Mouse (Mus musculus) limb, embryonic 13.5 days (tissue): ENCODE results near the gene Gpr39. TPM values are rescaled to one million over a fixed set of nuclear protein-coding genes. Genes with fewer than 3 reads are reported as not detected.

ENCODE experiments used
- ATAC-seq: fragments of 200-750 bp; cut with Nextera tagmentation; 2 replicates; pipeline ENCODE4 v1.8.0; 2017; ENCODE audit warnings: low read depth, moderate number of reproducible peaks, moderate TSS enrichment; ENCODE audit not compliant: low FRiP score
- H3K27ac ChIP-seq: fragments of 300-500 bp; sonication (generic); 2 replicates; pipeline ENCODE4 v1.5.1; 2015; ENCODE audit warnings: inconsistent platforms, mild to moderate bottlenecking, moderate library complexity
- H3K27me3 ChIP-seq: fragments of 300-500 bp; sonication (generic); 2 replicates; pipeline ENCODE4 v1.6.1; 2015; ENCODE audit warnings: mild to moderate bottlenecking, inconsistent platforms
- H3K36me3 ChIP-seq: fragments of 300-500 bp; sonication (generic); 2 replicates; pipeline ENCODE4 v1.6.1; 2015; ENCODE audit warnings: inconsistent platforms, mild to moderate bottlenecking, moderate library complexity
- H3K4me1 ChIP-seq: fragments of 300-500 bp; sonication (generic); 2 replicates; pipeline ENCODE4 v1.6.1; 2015; ENCODE audit warnings: inconsistent platforms
- H3K4me2 ChIP-seq: fragments of 300-500 bp; sonication (generic); replicated peaks from 2 replicates; pipeline ENCODE4 v1.6.1; 2015; ENCODE audit warnings: inconsistent platforms, mild to moderate bottlenecking, moderate library complexity
- H3K4me3 ChIP-seq: fragments of 300-500 bp; sonication (generic); 2 replicates; pipeline ENCODE4 v1.5.1; 2015; ENCODE audit warnings: moderate library complexity, mild to moderate bottlenecking, inconsistent platforms
- H3K9ac ChIP-seq: fragments of 300-500 bp; sonication (generic); 2 replicates; pipeline ENCODE4 v1.6.1; 2015; ENCODE audit warnings: mild to moderate bottlenecking, inconsistent platforms
- H3K9me3 ChIP-seq: fragments of 300-500 bp; sonication (generic); 2 replicates; pipeline ENCODE4 v1.6.1; 2016; ENCODE audit warnings: inconsistent platforms
- WGBS: fragments of 180-500 bp; shearing (Covaris S2); methylation state at CpG from one replicate; pipeline ENCODE4 v1.1.7; 2015; 5-methylcytosine and 5-hydroxymethylcytosine counted together
- polyA plus RNA-seq: library from polyadenylated mRNA; unstranded; fragments of >200 nt; fragmentation: Nextera tagmentation; extraction: Ambion mirVana; gene quantifications from 2 replicates; pipeline ENCODE4 v1.2.1, GENCODE M21; 2015

The Gpr39 gene
- polyA plus RNA-seq, 1 experiment from 2014 or later, result not detected

DNA sequence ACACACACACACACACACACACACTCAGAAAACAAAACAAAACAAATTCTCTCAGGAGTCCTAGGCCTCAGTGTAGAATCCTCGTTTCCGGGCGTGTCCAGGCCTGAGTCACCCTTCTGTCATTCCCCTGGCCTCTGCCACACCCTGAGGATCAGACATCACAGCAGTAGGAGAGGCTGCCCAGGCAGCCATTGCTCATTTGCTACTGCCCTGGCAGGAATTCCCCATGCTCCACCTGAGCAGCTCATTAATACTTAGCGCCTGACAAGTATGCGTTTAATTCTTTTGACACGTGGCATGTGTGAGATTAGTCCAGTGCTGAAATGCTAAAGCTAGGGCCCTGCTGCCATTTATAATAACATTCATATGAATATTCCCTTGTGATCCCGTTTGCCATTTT is 25.0 kb downstream of the Gpr39 start:
- Histone ChIP-seq H3K9me3 (no peaks in the 10 kb centered on the region), H3K4me2 (no peak overlapping the region), H3K9ac (no peak overlapping the region), H3K27me3 (no peaks in the 10 kb centered on the region), H3K4me1 (no peaks in the 10 kb centered on the region), H3K4me3 (no peak overlapping the region), H3K36me3 (no peaks in the 10 kb centered on the region), H3K27ac (no peak overlapping the region)
- no peak for ATAC-seq
- 76% methylated on average over 7 of the region's 7 CpGs for WGBS

DNA sequence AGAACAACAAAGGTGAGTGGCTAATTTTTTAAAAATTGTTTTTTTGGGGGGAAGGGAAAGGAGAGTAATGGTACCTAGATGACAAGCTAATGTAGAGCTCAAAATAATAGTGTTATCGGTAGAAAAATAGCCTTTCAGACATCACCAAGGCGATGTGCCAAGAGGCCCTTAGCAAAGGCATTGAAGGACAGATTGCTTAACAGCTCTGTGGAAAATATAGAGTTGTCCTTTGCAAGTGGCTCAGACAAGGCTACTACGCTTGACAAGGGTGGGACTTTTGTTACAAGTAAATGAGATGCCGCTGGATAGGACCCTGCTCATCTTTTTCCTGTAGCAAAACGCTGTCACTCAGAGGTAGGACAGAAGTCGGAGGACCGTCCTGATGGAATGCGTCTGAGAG is 25.5 kb downstream of the Gpr39 start:
- H3K36me3 ChIP-seq, result no peaks in the 10 kb centered on the region
- H3K27ac ChIP-seq, result no peak overlapping the region
- H3K4me1 ChIP-seq, result no peaks in the 10 kb centered on the region
- no peaks in the 10 kb centered on the region for H3K27me3 ChIP-seq
- H3K9ac ChIP-seq, result no peak overlapping the region
- no peaks in the 10 kb centered on the region for H3K9me3 ChIP-seq
- H3K4me2 ChIP-seq, result no peak overlapping the region
- WGBS, result 87% methylated on average over 8 of the region's 8 CpGs
- H3K4me3 ChIP-seq, result no peak overlapping the region
- no peak for ATAC-seq

DNA sequence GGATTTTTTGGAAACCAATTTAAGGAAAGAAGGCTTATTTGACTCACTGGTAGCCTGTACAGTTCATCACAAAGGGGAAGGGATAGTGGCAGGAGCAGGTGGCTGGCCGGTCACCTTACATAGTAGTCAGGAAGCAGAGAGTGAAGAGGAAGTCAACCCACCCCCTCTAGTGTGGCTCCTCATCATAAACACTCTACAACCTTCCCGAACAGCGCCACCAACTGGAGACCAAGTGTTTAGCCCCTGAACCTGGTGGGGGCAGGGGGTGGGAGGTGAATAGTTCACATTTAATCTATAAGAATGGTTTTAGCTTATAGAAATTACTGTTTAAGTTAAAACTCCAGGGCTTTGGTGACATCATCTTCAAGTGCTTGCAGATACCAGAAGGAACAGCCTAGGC is 28.6 kb downstream of the Gpr39 start:
- no peaks in the 10 kb centered on the region for H3K9me3 ChIP-seq
- H3K4me3 ChIP-seq, result no peak overlapping the region
- H3K9ac ChIP-seq, result no peak overlapping the region
- no peaks in the 10 kb centered on the region for H3K27me3 ChIP-seq
- WGBS, result 74% methylated on average over 3 of the region's 3 CpGs
- no peak for ATAC-seq
- no peaks in the 10 kb centered on the region for H3K36me3 ChIP-seq
- no peak overlapping the region for H3K4me2 ChIP-seq
- H3K27ac ChIP-seq, result no peak overlapping the region
- H3K4me1 ChIP-seq, result no peaks in the 10 kb centered on the region

DNA sequence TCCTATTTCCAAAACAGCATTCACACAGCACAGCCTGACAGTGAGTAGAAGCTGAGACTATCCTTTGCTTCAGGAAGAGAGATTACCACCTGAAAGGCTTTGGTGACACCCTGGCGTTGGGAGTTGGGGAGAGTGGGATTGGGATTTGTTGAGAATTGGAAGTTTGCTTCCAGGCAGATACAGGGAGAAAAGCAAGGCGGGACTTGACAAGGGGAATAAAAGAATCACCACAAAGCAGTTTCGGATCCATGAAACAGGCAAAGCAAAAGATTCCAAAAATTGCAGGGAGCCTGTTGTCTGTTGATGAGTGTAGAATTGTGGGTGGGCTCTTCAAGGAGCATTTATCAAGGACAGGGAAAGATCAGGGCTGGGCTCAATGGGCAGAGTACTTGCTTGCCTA is 38.5 kb downstream of the Gpr39 start:
- no peak overlapping the region for H3K4me2 ChIP-seq
- no peaks in the 10 kb centered on the region for H3K36me3 ChIP-seq
- no peak for ATAC-seq
- H3K27ac ChIP-seq, result no peak overlapping the region
- no peaks in the 10 kb centered on the region for H3K9me3 ChIP-seq
- no peak overlapping the region for H3K9ac ChIP-seq
- no peak overlapping the region for H3K4me3 ChIP-seq
- no peaks in the 10 kb centered on the region for H3K27me3 ChIP-seq
- no peaks in the 10 kb centered on the region for H3K4me1 ChIP-seq
- WGBS, result 81% methylated on average over 3 of the region's 3 CpGs

DNA sequence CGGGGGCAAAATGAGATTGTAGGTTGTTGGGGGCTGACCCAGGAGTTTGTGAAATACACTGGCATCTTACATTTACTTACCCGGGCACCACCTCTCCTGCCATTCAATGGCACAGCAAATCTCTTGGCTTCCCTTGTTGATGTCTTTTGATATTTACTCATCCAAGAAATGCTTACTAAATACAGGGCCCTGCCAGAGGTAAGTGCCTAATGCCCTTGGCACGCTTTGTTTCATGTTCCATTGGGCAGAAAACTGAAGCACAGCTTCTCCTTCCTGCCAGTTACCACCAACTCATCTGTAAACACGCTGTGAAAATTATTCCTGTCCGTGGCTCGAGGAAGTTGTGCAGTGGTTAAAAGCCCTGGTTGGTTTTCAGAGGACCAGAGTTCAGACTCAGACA is 39.4 kb downstream of the Gpr39 start:
- ATAC-seq, result no peak
- Histone ChIP-seq H3K4me1 (no peaks in the 10 kb centered on the region), H3K9me3 (no peaks in the 10 kb centered on the region), H3K4me2 (no peak overlapping the region), H3K27me3 (no peaks in the 10 kb centered on the region), H3K27ac (no peak overlapping the region), H3K4me3 (no peak overlapping the region), H3K9ac (no peak overlapping the region), H3K36me3 (no peaks in the 10 kb centered on the region)
- WGBS, result 81% methylated on average over 6 of the region's 6 CpGs

DNA sequence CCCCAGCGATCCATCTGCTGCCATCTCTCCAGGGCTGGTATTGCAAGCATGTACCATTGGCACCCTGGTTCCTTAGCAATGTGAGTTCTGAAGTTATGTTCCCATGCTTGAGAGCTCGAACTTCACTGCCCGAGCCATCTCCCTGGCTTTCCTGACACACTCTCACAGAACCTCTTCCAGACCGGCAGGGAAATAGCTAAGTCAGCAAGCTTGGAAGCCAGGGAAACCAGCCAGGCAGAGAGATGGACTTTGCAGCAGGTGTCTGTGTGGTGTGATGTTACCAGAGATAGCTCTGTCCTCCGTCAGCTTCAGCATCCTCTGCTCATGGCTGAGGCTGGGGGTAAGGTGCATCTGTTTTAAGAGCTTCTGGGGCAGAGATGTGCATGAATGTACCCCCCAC is 41.1 kb downstream of the Gpr39 start:
- Histone ChIP-seq H3K4me1 (no peaks in the 10 kb centered on the region), H3K4me2 (no peak overlapping the region), H3K36me3 (no peaks in the 10 kb centered on the region), H3K9ac (no peak overlapping the region), H3K4me3 (no peak overlapping the region), H3K9me3 (no peaks in the 10 kb centered on the region), H3K27ac (no peak overlapping the region), H3K27me3 (no peaks in the 10 kb centered on the region)
- ATAC-seq, result no peak
- WGBS, result 88% methylated on average over 5 of the region's 5 CpGs

DNA sequence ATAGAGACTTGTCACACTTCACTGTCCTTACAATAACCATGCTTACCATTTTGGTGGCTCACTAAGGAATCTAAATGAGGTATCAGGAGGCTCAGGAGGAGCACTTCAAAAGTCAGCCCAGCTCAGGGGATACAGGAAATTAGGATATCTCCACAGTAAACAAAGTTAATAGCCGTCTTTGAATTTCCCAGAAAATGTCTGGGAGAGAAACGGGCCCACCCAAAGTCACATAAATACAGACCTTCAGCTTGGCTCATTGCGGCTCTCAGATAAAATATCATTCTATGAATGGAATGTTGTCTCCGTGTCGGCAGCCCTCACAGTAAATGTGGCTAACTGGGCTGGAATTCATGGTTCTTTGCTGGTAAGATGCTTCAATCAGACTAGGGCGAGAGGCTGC is 42.3 kb downstream of the Gpr39 start:
- WGBS, result 62% methylated on average over 6 of the region's 6 CpGs
- Histone ChIP-seq H3K27me3 (no peaks in the 10 kb centered on the region), H3K4me1 (no peaks in the 10 kb centered on the region), H3K36me3 (no peaks in the 10 kb centered on the region), H3K4me2 (no peak overlapping the region), H3K9me3 (no peaks in the 10 kb centered on the region), H3K9ac (no peak overlapping the region), H3K4me3 (no peak overlapping the region), H3K27ac (no peak overlapping the region)
- no peak for ATAC-seq

DNA sequence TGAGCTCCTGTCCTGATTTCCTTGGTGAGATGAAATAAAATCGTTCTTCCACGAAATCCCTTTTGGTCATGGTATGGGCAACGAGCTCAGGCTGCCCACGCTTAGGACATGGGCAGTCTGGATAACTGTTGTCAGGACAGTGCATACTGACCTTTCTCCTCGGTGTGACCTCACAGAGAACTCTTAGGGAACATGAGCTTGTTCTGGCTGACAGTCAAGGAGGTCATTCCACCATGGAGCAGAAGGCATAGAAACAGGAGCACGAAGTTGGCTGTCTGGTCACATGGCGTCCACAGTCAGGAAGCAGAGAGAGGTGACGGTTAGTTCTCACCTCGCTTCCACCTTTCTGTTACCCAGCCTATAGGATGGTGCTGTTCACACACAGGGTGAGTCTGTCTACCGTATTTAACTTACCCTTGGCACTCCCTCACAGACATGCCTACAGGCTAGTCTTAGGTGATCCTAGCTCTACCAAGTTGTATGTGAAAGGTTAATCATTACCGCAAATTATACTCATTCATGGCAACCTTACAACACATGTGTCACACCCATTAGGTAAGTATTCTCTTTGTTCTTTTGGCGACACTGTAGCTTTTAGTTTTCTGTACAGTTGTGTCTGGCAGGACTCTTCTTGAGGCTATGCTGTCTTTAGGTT is 44.4 kb downstream of the Gpr39 start:
- Histone ChIP-seq H3K4me3 (no peak overlapping the region), H3K4me2 (no peak overlapping the region), H3K36me3 (no peaks in the 10 kb centered on the region), H3K27me3 (no peaks in the 10 kb centered on the region), H3K4me1 (no peaks in the 10 kb centered on the region), H3K9me3 (no peaks in the 10 kb centered on the region), H3K27ac (no peak overlapping the region), H3K9ac (no peak overlapping the region)
- WGBS, result 93% methylated on average over 12 of the region's 12 CpGs
- no peak for ATAC-seq

DNA sequence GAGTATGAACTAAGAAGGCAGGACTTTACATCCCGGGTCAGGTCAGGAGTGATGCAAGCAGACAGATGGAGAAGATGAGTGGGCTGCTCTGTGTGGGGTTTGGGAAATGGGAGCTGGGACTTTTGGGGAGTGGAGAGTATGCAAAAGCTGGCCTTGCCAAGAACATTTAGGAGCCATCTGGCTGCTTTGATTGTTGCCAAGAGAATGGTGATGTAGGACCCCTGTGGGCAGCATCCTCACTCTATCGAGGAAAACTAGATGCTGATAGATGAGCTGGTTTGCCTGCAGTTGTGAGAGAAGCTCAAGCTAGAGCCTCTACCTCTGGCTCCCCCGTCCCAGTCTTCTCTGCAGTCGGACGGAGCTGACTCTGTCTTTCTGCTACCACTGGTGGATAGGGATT is 47.5 kb downstream of the Gpr39 start:
- no peak overlapping the region for H3K27ac ChIP-seq
- H3K27me3 ChIP-seq, result no peaks in the 10 kb centered on the region
- H3K36me3 ChIP-seq, result no peaks in the 10 kb centered on the region
- ATAC-seq, result no peak
- no peaks in the 10 kb centered on the region for H3K9me3 ChIP-seq
- H3K4me2 ChIP-seq, result no peak overlapping the region
- H3K4me1 ChIP-seq, result no peaks in the 10 kb centered on the region
- 86% methylated on average over 5 of the region's 5 CpGs for WGBS
- H3K4me3 ChIP-seq, result no peak overlapping the region
- no peak overlapping the region for H3K9ac ChIP-seq

DNA sequence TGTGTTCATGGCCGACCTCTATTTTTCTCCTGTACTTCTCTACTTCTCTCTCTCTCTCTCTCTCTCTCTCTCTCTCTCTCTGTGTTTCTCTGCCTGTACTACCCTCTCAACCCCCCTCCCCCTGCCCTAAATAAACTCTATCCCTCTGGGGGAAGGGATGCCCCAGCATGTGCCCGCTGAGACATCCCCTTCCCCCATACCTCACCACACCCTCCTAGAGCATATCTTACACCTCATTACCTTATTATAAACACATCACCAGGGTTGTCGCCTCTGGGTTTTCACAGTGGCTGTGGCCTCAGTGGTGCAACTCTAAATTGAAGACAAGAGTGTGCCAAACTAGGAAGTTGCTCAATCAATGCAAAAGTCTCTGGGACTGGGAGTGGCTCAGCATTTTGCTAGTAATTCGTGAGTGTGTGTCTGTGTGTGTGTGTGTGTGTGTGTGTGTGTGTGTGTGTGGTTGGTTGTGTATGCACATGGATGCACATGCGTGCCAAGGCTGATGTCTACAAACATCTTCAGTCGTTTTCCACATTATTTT is 52.3 kb downstream of the Gpr39 start:
- WGBS, result 71% methylated on average over 6 of the region's 6 CpGs
- no peaks in the 10 kb centered on the region for H3K36me3 ChIP-seq
- no peaks in the 10 kb centered on the region for H3K27me3 ChIP-seq
- no peak overlapping the region for H3K9ac ChIP-seq
- no peaks in the 10 kb centered on the region for H3K9me3 ChIP-seq
- no peak overlapping the region for H3K4me3 ChIP-seq
- H3K4me1 ChIP-seq, result 0 out of 2 replicates have a peak, but pooled peaks cover 11% of the 10 kb centered on the region
- H3K4me2 ChIP-seq, result no peak overlapping the region
- no peak overlapping the region for H3K27ac ChIP-seq
- ATAC-seq, result no peak

DNA sequence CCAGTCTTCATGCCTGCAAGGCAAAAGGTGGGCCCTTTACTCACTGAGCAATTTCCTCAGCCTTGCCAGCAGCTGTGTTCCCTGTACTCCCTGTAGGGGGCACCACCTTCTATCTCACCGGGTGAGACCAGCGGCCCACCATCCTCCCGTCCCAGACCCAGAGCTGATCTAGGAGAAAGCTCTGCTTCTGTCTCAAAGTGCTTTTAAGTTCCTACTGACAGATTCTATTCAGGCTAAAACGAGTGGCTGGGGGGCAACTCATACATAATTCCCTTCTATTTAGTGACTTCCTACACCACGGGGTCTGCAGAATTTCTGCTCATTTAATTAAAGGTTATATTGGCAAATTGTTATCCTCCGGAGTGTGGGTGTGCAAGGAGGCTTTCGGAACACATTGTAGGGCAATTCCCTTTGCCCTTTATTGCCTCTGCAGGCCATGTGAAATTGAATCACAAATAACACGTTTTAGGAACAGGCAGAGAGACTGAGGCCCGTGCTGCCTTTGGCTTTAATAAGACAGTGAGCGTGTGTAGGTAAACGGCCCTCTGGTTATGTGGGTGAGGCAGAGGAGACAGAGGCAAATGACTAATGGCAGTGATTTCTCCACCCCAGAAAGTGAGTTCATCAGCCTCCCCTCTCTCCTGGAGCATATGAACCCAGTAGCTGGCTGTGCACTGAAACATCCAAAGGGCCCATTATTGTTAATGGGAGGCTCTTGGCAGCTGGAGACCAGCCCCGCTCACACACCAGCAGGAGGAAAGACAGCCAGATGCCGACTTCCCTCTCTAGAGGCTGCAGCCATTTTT is 53.1 kb downstream of the Gpr39 start:
- H3K9me3 ChIP-seq, result no peaks in the 10 kb centered on the region
- no peak overlapping the region for H3K4me2 ChIP-seq
- 34% methylated on average over 13 of the region's 13 CpGs for WGBS
- H3K27ac ChIP-seq, result no peak overlapping the region
- no peak overlapping the region for H3K4me3 ChIP-seq
- no peaks in the 10 kb centered on the region for H3K36me3 ChIP-seq
- 0 out of 2 replicates have a peak, but pooled peaks have one; percentile 5 for ATAC-seq
- 0 out of 2 replicates have a peak, but pooled peaks cover 13% of the 10 kb centered on the region for H3K4me1 ChIP-seq
- no peak overlapping the region for H3K9ac ChIP-seq
- no peaks in the 10 kb centered on the region for H3K27me3 ChIP-seq

DNA sequence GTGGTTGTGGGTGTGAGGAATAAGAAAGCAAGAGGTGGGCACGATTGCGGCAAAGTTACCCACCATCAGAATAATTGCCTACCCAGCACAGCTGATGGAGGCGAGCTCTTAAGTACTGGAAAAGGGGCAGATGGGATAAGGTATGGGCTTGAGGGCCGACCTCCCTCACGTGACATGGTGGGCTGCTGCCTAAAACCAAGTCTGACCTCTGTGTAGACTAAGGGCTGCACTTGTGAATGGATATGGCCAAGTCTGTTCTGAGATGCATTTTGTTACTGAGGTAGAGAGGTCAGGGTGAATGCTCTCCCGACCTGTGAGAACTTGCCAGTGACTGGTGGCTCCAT is 53.7 kb downstream of the Gpr39 start:
- no peak overlapping the region for H3K4me2 ChIP-seq
- no peak overlapping the region for H3K27ac ChIP-seq
- no peaks in the 10 kb centered on the region for H3K27me3 ChIP-seq
- no peak; the same call in 1 of the 2 replicates for ATAC-seq
- WGBS, result 76% methylated on average over 6 of the region's 6 CpGs
- H3K9ac ChIP-seq, result no peak overlapping the region
- no peaks in the 10 kb centered on the region for H3K36me3 ChIP-seq
- H3K4me3 ChIP-seq, result no peak overlapping the region
- no peaks in the 10 kb centered on the region for H3K9me3 ChIP-seq
- 0 out of 2 replicates have a peak, but pooled peaks cover 13% of the 10 kb centered on the region for H3K4me1 ChIP-seq
